Mouse (Mus musculus) neural tube, embryonic 11.5 days (tissue): ENCODE results near the gene Eras. TPM values are rescaled to one million over a fixed set of nuclear protein-coding genes. Genes with fewer than 3 reads are reported as not detected.
A peak's percentile ranks its signal among the peaks of the same experiment; 100 is the strongest.
"Not testable (repeated sequence)": the region's sequence is repeated elsewhere in the genome, so short reads cannot be mapped to it uniquely, and the experiment has no call there.

Source experiments
- ATAC-seq: fragments of 200-750 bp; cut with Nextera tagmentation; 2 replicates; pipeline ENCODE4 v1.8.0; 2017; ENCODE audit warnings: moderate number of reproducible peaks, mild to moderate bottlenecking, moderate TSS enrichment, moderate library complexity; ENCODE audit not compliant: insufficient read depth, low FRiP score, low TSS enrichment
- DNase-seq: peaks from one replicate; pipeline ENCODE4 v3.0.0-alpha.2; 2015; ENCODE audit warnings: low spot score
- H3K27ac ChIP-seq: fragments of 300-500 bp; sonication (generic); 2 replicates; pipeline ENCODE4 v1.5.1; 2014; ENCODE audit warnings: low read depth, mild to moderate bottlenecking, low read length
- H3K27me3 ChIP-seq: fragments of 300-500 bp; sonication (generic); 2 replicates; pipeline ENCODE4 v1.6.1; 2014; ENCODE audit warnings: mild to moderate bottlenecking, low read length, mixed read lengths; ENCODE audit not compliant: control insufficient read depth, insufficient read depth
- H3K36me3 ChIP-seq: fragments of 300-500 bp; sonication (generic); 2 replicates; pipeline ENCODE4 v1.6.1; 2014; ENCODE audit warnings: mild to moderate bottlenecking, low read length, moderate library complexity, mixed read lengths; ENCODE audit not compliant: control insufficient read depth, insufficient read depth
- H3K4me1 ChIP-seq: fragments of 300-500 bp; sonication (generic); 2 replicates; pipeline ENCODE4 v1.6.1; 2014; ENCODE audit warnings: low read length, mixed read lengths; ENCODE audit not compliant: control insufficient read depth, insufficient read depth
- H3K4me2 ChIP-seq: fragments of 300-500 bp; sonication (generic); 2 replicates; pipeline ENCODE4 v1.6.1; 2014; ENCODE audit warnings: low read depth, mild to moderate bottlenecking, moderate library complexity
- H3K4me3 ChIP-seq: fragments of 300-500 bp; sonication (generic); 2 replicates; pipeline ENCODE4 v1.5.1; 2014; ENCODE audit warnings: low read depth, low read length
- H3K9ac ChIP-seq: fragments of 300-500 bp; sonication (generic); 2 replicates; pipeline ENCODE4 v1.6.1; 2014; ENCODE audit warnings: mild to moderate bottlenecking, low read length
- H3K9me3 ChIP-seq: fragments of 300-500 bp; sonication (generic); 2 replicates; pipeline ENCODE4 v1.6.1; 2016; ENCODE audit warnings: low read length; ENCODE audit not compliant: control insufficient read depth
- WGBS: fragments of 180-500 bp; shearing (Covaris S2); extraction: QIAGEN DNeasy Blood & Tissue Kit; methylation state at CpG from one replicate; pipeline ENCODE4 v1.1.7; 2014; 5-methylcytosine and 5-hydroxymethylcytosine counted together
- polyA plus RNA-seq: library from polyadenylated mRNA; unstranded; fragments of >200 nt; fragmentation: Nextera tagmentation; extraction: Ambion mirVana; gene quantifications from 2 replicates; pipeline ENCODE4 v1.2.1, GENCODE M21; 2014

Gene Eras
- polyA plus RNA-seq, 1 experiment from 2014 or later, result not detected

DNA sequence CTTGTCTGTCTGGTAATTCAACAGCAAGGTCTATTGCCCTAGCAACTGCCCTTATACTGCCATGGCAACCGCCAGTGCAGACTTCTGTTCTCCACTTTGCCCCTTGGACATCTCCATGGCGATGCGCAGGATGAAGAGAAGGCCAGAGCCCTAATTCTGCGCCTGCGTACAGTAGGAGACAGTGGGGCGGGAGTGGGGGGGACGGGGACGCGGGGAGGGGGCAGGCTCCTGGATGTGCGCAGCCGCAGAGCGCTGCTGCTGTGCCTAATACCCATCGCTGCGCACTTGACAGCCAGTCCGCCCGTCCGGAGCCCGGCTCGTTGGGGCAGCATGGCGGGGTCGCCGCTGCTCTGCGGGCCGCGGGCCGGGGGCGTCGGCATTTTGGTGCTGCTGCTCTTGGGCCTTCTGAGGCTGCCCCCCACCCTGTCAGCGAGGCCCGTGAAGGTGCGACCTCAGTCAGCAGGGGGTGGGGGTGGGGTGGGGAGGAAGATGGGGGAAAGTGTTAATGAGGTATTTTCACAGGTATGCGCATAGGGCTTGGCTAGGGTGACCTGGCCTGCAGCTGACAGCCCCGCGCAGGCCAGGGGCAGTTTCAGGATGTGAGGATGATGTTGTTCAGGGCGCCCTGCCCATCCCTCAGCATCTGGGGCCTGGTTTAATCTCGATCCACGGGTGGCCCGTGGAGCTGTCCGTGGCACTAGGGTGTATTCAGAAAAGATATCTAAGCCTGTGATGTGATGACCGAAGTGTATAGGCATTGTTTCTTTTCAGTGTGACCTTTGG lies 8.6 kb downstream of the Eras start, which contains the start of gene Pcsk1n:
Pcsk1n (plus strand) TSS at position 222 of the 783 bp plus-strand sequence.
- WGBS, result 21% methylated on average over 26 of the region's 40 CpGs
- peak within 1 kb of the TSS; percentile 37 for H3K9ac ChIP-seq
- peak within 1 kb of the TSS; percentile 31 for H3K4me3 ChIP-seq
- H3K4me2 ChIP-seq, result peak within 1 kb of the TSS; percentile 47
- H3K27ac ChIP-seq, result peak within 1 kb of the TSS; percentile 44; the same call in 1 of the 2 replicates
- peak; percentile 81 for ATAC-seq
- no peaks in the 10 kb centered on the region for H3K4me1 ChIP-seq
- DNase-seq, result peak; percentile 79
- H3K36me3 ChIP-seq, result no peaks in the 10 kb centered on the region
- peaks cover 30% of the 10 kb centered on the region for H3K27me3 ChIP-seq
- no peaks in the 10 kb centered on the region for H3K9me3 ChIP-seq

DNA sequence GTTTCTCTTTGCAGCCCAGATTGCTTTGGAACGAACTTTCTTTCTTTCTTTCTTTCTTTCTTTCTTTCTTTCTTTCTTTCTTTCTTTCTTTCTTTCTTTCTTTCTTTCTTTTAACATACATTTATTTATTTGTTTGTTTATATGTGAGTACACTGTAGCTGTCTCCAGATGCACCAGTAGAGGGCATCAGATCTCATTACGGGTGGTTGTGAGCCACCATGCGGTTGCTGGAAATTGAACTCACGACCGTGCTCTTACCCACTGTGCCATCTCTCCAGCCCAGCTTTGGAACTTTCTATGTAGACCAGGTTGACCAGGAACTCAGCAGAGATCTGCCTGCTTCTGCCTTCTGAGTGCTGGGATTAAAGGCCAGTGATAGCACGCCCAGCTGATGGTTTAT lies 10.4 kb downstream of the Eras start:
- 71% methylated on average over 6 of the region's 6 CpGs for WGBS
- H3K27me3 ChIP-seq, result peaks cover 16% of the 10 kb centered on the region
- ATAC-seq, result not testable (repeated sequence)

DNA sequence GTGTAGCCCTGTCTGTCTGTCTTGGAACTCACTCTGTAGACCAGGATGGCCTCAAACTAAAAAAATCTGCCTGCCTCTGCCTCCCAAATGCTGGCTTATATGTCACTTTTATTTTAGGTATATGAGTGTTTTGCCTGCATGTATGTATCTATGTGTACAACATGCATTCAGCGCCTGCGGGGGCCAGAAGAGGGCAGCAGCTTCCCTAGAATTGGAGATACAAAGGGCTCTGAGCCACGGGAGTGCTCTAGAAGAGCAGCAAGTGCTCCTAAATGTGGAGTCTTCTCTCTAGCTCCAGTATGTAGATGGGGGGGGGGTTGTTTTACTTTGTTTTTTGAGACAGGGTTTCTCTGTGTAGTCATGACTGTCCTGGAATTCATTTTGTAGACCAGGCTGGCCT lies 12.7 kb downstream of the Eras start:
- not testable (repeated sequence) for DNase-seq, H3K4me3 ChIP-seq, H3K4me1 ChIP-seq, H3K9me3 ChIP-seq, H3K27me3 ChIP-seq, H3K4me2 ChIP-seq, ATAC-seq, H3K36me3 ChIP-seq, H3K9ac ChIP-seq, H3K27ac ChIP-seq
- WGBS, result 18% methylated on average over 3 of the region's 3 CpGs

More for the DNA sequence above, 10.4 kb downstream of the Eras start:
- H3K9ac ChIP-seq, H3K4me3 ChIP-seq, H3K27ac ChIP-seq, DNase-seq, H3K4me1 ChIP-seq, H3K36me3 ChIP-seq, H3K9me3 ChIP-seq, H3K4me2 ChIP-seq: not testable (repeated sequence)

DNA sequence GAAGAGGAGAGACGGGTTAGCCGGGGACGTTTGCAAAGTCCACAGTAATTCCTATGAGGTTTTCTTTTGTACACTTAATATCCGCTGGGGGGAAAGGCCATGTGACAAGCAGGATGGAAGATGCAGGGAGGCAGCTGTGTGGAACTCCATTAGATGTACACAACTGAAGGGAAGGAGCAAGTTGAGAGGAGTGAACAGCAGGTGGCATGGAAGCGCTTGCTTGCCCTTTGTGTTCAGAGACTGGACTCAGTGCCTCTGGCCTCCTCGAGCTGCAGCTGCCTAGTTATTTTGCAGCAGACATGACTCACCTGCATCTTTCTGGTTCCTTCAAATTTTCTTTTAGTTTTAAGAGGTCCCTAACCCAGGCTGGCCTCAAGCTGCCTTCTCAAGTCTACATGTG lies 17.9 kb downstream of the Eras start:
- Histone ChIP-seq H3K36me3 (no peaks in the 10 kb centered on the region; the same call in 1 of the 2 replicates), H3K9me3 (no peaks in the 10 kb centered on the region), H3K4me3 (no peak overlapping the region), H3K27me3 (no peaks in the 10 kb centered on the region), H3K4me1 (no peaks in the 10 kb centered on the region), H3K4me2 (no peak overlapping the region), H3K9ac (no peak overlapping the region), H3K27ac (no peak overlapping the region)
- 68% methylated on average over 6 of the region's 6 CpGs for WGBS
- ATAC-seq (no peak), DNase-seq (no peak)

DNA sequence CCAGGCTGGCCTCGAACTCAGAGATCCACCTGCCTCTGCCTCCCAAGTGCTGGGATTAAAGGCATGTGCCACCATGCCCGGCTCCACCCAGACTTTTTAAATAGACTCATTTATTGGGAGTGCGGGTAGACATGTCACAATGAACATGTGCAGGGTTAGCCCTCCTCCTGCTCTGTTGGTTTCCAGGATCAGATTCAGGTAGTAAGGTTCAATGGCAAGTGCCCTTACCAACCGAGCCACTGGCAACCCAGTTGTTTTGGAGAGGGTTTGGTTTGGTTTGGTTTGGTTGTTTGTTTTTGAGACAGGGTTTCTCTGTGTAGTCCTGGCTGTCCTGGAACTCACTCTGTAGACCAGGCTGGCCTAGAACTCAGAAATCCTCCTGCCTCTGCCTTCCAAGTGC lies 19.2 kb downstream of the Eras start, which contains the start of gene Gm10490:
Gm10490 (plus strand) TSS at position 301 of the 400 bp plus-strand sequence.
- H3K9me3 ChIP-seq, H3K4me3 ChIP-seq, H3K27me3 ChIP-seq, DNase-seq, H3K27ac ChIP-seq, ATAC-seq, H3K4me2 ChIP-seq, H3K9ac ChIP-seq, H3K36me3 ChIP-seq, H3K4me1 ChIP-seq: not testable (repeated sequence)
- WGBS, result 85% methylated on average over 4 of the region's 4 CpGs

DNA sequence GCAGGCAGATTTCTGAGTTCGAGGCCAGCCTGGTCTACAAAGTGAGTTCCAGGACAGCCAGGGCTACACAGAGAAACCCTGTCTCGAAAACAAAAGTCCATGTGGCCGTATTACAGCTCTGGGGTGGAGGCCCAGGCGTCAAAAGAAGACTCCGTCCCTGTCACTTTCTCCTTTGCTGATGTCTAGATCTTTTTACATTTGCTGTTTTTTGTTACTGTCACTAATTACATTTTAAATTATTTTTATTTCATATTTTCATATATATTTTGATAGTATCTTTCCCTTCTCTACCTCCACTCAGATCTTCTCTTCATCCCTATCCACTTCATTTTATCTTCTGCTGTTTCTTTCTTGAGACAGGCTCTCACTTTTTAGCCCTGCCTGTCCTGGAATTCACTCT lies 20.7 kb downstream of the Eras start, which contains the start of gene Gm10491:
Gm10491 (minus strand) TSS at position 101 of the 400 bp plus-strand sequence.
- Histone ChIP-seq H3K9me3 (no peaks in the 10 kb centered on the region), H3K9ac (no peak within 1 kb of the TSS), H3K27ac (no peak within 1 kb of the TSS), H3K27me3 (no peaks in the 10 kb centered on the region), H3K36me3 (no peaks in the 10 kb centered on the region; the same call in 1 of the 2 replicates), H3K4me2 (no peak within 1 kb of the TSS), H3K4me3 (no peak within 1 kb of the TSS), H3K4me1 (no peaks in the 10 kb centered on the region)
- no peak for ATAC-seq
- no peak for DNase-seq
- 83% methylated on average over 5 of the region's 5 CpGs for WGBS

DNA sequence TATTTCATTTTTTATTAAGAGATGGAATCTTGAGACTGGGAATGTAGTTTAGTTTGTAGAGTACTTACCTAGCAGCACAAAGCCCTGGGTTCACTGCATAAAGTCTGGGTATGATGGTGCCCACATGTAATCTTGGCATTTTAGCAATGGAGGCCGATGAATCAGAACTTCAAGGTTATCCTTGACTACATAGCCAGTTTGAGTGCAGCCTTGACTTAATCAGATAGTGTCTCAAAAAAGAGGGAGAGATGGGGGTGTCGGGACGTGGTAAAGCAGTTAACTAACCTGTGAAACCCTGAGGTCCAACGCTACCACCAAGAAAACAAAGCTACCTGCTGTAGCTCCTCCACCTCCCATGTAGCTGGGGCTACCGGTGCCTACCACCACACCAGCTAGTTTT lies 24.0 kb downstream of the Eras start:
- Histone ChIP-seq H3K27ac (no peak overlapping the region), H3K4me3 (no peak overlapping the region)
- 92% methylated on average over 5 of the region's 5 CpGs for WGBS

DNA sequence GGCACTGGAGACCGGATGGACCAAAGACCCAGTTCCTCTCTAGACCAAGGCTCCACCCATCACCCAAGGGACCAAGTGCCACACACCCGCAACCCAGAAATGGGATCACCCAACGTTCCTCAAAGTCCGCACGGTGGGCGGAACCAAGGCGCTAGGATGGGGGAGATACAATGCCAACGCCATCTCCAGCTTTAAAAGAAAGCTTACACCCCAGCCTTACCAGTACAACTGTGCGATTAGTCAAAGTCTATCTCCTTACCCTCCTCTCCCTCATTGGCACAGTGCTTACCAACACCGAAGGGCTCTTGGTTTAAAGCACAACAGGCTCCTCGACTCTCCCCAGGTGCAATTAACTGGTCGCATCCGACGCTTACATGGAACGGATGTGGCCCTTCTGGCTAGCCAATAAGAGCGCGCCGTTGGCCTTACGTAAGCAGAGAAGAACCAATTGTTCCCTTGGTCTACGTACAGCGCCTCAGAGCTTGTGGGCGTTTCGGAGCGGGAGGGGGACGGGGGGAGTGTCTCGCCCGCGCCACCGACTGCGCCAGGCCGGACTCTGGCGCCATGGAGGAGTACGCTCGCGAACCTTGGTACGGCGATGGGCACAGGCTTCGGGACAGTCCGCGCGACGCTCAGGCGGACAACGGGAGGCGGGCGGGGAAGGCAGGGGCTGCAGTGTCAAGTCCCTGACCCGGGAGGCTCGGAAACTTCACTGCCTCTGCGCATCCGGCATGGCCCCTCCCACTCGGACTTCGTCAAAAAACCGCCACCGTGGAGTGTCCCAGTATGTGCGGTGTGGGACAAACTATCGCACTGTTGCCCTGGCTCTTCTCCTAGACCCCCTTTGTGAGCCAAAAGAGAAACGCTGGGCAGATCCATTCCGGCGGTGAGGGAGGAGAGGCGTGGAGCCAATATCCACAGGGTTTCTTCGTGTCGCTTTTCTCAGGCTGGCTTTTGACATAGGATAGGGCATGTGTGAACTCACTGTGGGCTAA lies 29.2 kb downstream of the Eras start, which contains the start of the genes Pqbp1 and Timm17b:
Pqbp1 (minus strand) TSS at position 390 of the 995 bp plus-strand sequence.
Timm17b (plus strand) TSS at position 478 of the 995 bp plus-strand sequence.
- ATAC-seq (peak; percentile 99), DNase-seq (peak; percentile 89)
- H3K27me3 ChIP-seq, result no peaks in the 10 kb centered on the region
- H3K4me3 ChIP-seq, result peak within 1 kb of the TSS; percentile 54
- H3K4me1 ChIP-seq, result no peaks in the 10 kb centered on the region
- peak within 1 kb of the TSS; percentile 58 for H3K9ac ChIP-seq
- H3K27ac ChIP-seq, result 0 out of 2 replicates have a peak within 1 kb of the TSS, but pooled peaks have one; percentile 56
- peak within 1 kb of the TSS; percentile 49 for H3K4me2 ChIP-seq
- 14% methylated on average over 62 of the region's 62 CpGs for WGBS
- H3K36me3 ChIP-seq, result no peaks in the 10 kb centered on the region; the same call in 1 of the 2 replicates
- H3K9me3 ChIP-seq, result no peaks in the 10 kb centered on the region

More for the DNA sequence above, 24.0 kb downstream of the Eras start:
- no peak for ATAC-seq
- Histone ChIP-seq H3K36me3 (no peaks in the 10 kb centered on the region; the same call in 1 of the 2 replicates), H3K4me1 (no peaks in the 10 kb centered on the region), H3K9me3 (no peaks in the 10 kb centered on the region), H3K4me2 (no peak overlapping the region), H3K27me3 (no peaks in the 10 kb centered on the region), H3K9ac (no peak overlapping the region)
- no peak for DNase-seq
